In genomic region chr5:50125676-50126075, GRCm38 (mm10) we compare ENCODE assay signal across 19 mouse cellular contexts.
DNase-seq lines count a peak whose midpoint lies in the region; ATAC-seq and TF ChIP-seq lines count a peak whose summit lies in the region.
"Had no signal": no experiment of that assay in that cellular context is flagged by ENCODE, and none has a peak within 500 bp of the region (broad histone marks: within the 10 kb centered on the region; RNA-seq: fewer than 3 reads in every experiment).

No protein-coding gene starts in this region.

- WGBS in intestine, embryonic 16.5 days: 43% methylated on average over 2 of the region's 2 CpGs
- WGBS in liver, embryonic 12.5 days (ENCODE audit: insufficient replicate concordance): 25% methylated on average over 2 of the region's 2 CpGs
- WGBS in liver, embryonic 16.5 days (ENCODE audit: insufficient replicate concordance): 36% methylated on average over 2 of the region's 2 CpGs
- 63% methylated on average over 2 of the region's 2 CpGs for WGBS in stomach, postnatal 0 days

- no peak overlapping the region for H3K4me3 ChIP-seq in intestine, embryonic 16.5 days (ENCODE audit: low read length)
- H3K4me3 ChIP-seq in liver, embryonic 12.5 days: no peak overlapping the region; the same call in 1 of the 2 replicates
- peak overlapping the region; percentile 33 for H3K4me3 ChIP-seq in liver, embryonic 16.5 days (ENCODE audit: low read depth, low read length)
- no peak overlapping the region for H3K4me3 ChIP-seq in stomach, postnatal 0 days (ENCODE audit: low read depth, low read length)
- H3K4me3 ChIP-seq: embryonic facial prominence, embryonic 15.5 days; forebrain, embryonic 12.5 days; heart, embryonic 13.5 days; hindbrain, embryonic 15.5 days had no signal

- no peaks in the 10 kb centered on the region for H3K9me3 ChIP-seq in intestine, embryonic 16.5 days (ENCODE audit: control insufficient read depth, low read length)
- no peaks in the 10 kb centered on the region for H3K9me3 ChIP-seq in liver, embryonic 12.5 days (replicated peaks)
- no peaks in the 10 kb centered on the region for H3K9me3 ChIP-seq in liver, embryonic 16.5 days (replicated peaks; ENCODE audit: control insufficient read depth, low read length)
- H3K9me3 ChIP-seq in stomach, postnatal 0 days (ENCODE audit: control insufficient read depth, low read length): no peaks in the 10 kb centered on the region
- H3K9me3 ChIP-seq: embryonic facial prominence, embryonic 15.5 days; forebrain, embryonic 12.5 days; heart, embryonic 13.5 days; hindbrain, embryonic 15.5 days had no signal

- no peak overlapping the region for H3K9ac ChIP-seq in intestine, embryonic 16.5 days (ENCODE audit: low read depth, low read length)
- H3K9ac ChIP-seq in liver, embryonic 12.5 days: peak overlapping the region; percentile 42; the same call in 1 of the 2 replicates
- H3K9ac ChIP-seq in liver, embryonic 16.5 days (ENCODE audit: low read depth, low read length): peak overlapping the region; percentile 33
- H3K9ac ChIP-seq in stomach, postnatal 0 days (ENCODE audit: low read length): no peak overlapping the region
- H3K9ac ChIP-seq: embryonic facial prominence, embryonic 15.5 days; forebrain, embryonic 12.5 days; heart, embryonic 13.5 days; hindbrain, embryonic 15.5 days had no signal

- H3K36me3 ChIP-seq in intestine, embryonic 16.5 days (ENCODE audit: control insufficient read depth, insufficient read depth, low read length): no peaks in the 10 kb centered on the region
- H3K36me3 ChIP-seq in liver, embryonic 12.5 days: no peaks in the 10 kb centered on the region
- no peaks in the 10 kb centered on the region for H3K36me3 ChIP-seq in liver, embryonic 16.5 days (ENCODE audit: control insufficient read depth, insufficient read depth)
- no peaks in the 10 kb centered on the region for H3K36me3 ChIP-seq in stomach, postnatal 0 days (ENCODE audit: control insufficient read depth, insufficient read depth, low read length)
- H3K36me3 ChIP-seq: embryonic facial prominence, embryonic 15.5 days; forebrain, embryonic 12.5 days; heart, embryonic 13.5 days; hindbrain, embryonic 15.5 days had no signal

- DNase-seq in c-Kit-negative CD71-positive TER-119-positive erythroid progenitor cells, embryonic 14.5 days (ENCODE audit: low read depth, low spot score): peak; percentile 44
- no peak for DNase-seq in frontal cortex, postnatal 25 days (ENCODE audit: low spot score in 2 of 2)
- DNase-seq in stomach, postnatal 0 days (ENCODE audit: low spot score): no peak
- DNase-seq: adrenal gland, postnatal 14 days; cerebellum, adult 8-10 months; cerebellum, postnatal 14 days; embryo, embryonic 11 days; gastrocnemius, postnatal 36 days; heart, adult 11 months; heart, postnatal 36 days had no signal

- H3K27me3 ChIP-seq in intestine, embryonic 16.5 days (replicated peaks; ENCODE audit: control insufficient read depth, insufficient read depth, low read length): no peaks in the 10 kb centered on the region
- H3K27me3 ChIP-seq in liver, embryonic 12.5 days (replicated peaks): no peaks in the 10 kb centered on the region
- no peaks in the 10 kb centered on the region for H3K27me3 ChIP-seq in liver, embryonic 16.5 days (ENCODE audit: control insufficient read depth, insufficient read depth, low read depth, low read length)
- no peaks in the 10 kb centered on the region for H3K27me3 ChIP-seq in stomach, postnatal 0 days (ENCODE audit: control insufficient read depth, insufficient read depth, low read length)
- H3K27me3 ChIP-seq: embryonic facial prominence, embryonic 15.5 days; forebrain, embryonic 12.5 days; heart, embryonic 13.5 days; hindbrain, embryonic 15.5 days had no signal

- no peak for TF ChIP-seq CTCF in stomach, postnatal 0 days (IDR thresholded peaks at IDR 0.05; ENCODE audit: low read depth)

- no peak overlapping the region for H3K4me2 ChIP-seq in intestine, embryonic 16.5 days (ENCODE audit: low read depth, low read length)
- H3K4me2 ChIP-seq in liver, embryonic 12.5 days: peak overlapping the region; percentile 50
- peak overlapping the region; percentile 46 for H3K4me2 ChIP-seq in liver, embryonic 16.5 days (ENCODE audit: low read depth, low read length)
- H3K4me2 ChIP-seq in stomach, postnatal 0 days (replicated peaks; ENCODE audit: low read depth): no peak overlapping the region
- H3K4me2 ChIP-seq: embryonic facial prominence, embryonic 15.5 days; forebrain, embryonic 12.5 days; heart, embryonic 13.5 days; hindbrain, embryonic 15.5 days had no signal

- no peak overlapping the region for H3K27ac ChIP-seq in intestine, embryonic 16.5 days (ENCODE audit: low read length)
- peak overlapping the region; percentile 88 for H3K27ac ChIP-seq in liver, embryonic 12.5 days
- H3K27ac ChIP-seq in liver, embryonic 16.5 days (ENCODE audit: low read length): peak overlapping the region; percentile 85
- H3K27ac ChIP-seq in stomach, postnatal 0 days (replicated peaks): no peak overlapping the region
- H3K27ac ChIP-seq: embryonic facial prominence, embryonic 15.5 days; forebrain, embryonic 12.5 days; heart, embryonic 13.5 days; hindbrain, embryonic 15.5 days had no signal

- no peaks in the 10 kb centered on the region for H3K4me1 ChIP-seq in intestine, embryonic 16.5 days (ENCODE audit: control insufficient read depth, insufficient read depth, low read length)
- H3K4me1 ChIP-seq in liver, embryonic 12.5 days: peaks cover 75% of the 10 kb centered on the region
- H3K4me1 ChIP-seq in liver, embryonic 16.5 days (ENCODE audit: control insufficient read depth, low read depth, low read length): peaks cover 35% of the 10 kb centered on the region
- no peaks in the 10 kb centered on the region for H3K4me1 ChIP-seq in stomach, postnatal 0 days (replicated peaks; ENCODE audit: control insufficient read depth, insufficient read depth)
- H3K4me1 ChIP-seq: embryonic facial prominence, embryonic 15.5 days; forebrain, embryonic 12.5 days; hindbrain, embryonic 15.5 days had no signal

- no peak for TF ChIP-seq EP300 in stomach, postnatal 0 days (optimal IDR thresholded peaks at IDR 0.05)

- peak; percentile 71 for ATAC-seq in intestine, embryonic 16.5 days
- ATAC-seq in liver, embryonic 12.5 days: no peak
- ATAC-seq in liver, embryonic 16.5 days (ENCODE audit: low read depth): no peak
- no peak for ATAC-seq in megakaryocyte progenitor cell, adult 5-6 weeks (replicated peaks; ENCODE audit: poor library complexity)
- no peak for ATAC-seq in stomach, postnatal 0 days (ENCODE audit: low FRiP score, low TSS enrichment)
- ATAC-seq: forebrain, embryonic 16.5 days had no signal

Comparison
In these comparisons a context has a peak if more than half of its experiments do, and no peak if none do; other contexts are left out.
1. H3K27ac ChIP-seq: peak in liver, embryonic 12.5 days (single experiment) and liver, embryonic 16.5 days (single experiment); none in intestine, embryonic 16.5 days (single experiment) and stomach, postnatal 0 days (single experiment).
2. H3K4me2 ChIP-seq: peak in liver, embryonic 12.5 days (single experiment) and liver, embryonic 16.5 days (single experiment); none in intestine, embryonic 16.5 days (single experiment) and stomach, postnatal 0 days (single experiment).
3. H3K9ac ChIP-seq: peak in liver, embryonic 12.5 days (single experiment) and liver, embryonic 16.5 days (single experiment); none in intestine, embryonic 16.5 days (single experiment) and stomach, postnatal 0 days (single experiment).